Mouse (Mus musculus): Measurements from ENCODE around the gene Sidt1.
A peak's percentile ranks its signal among the peaks of the same experiment; 100 is the strongest.
"Not testable (repeated sequence)": the region's sequence is repeated elsewhere in the genome, so short reads cannot be mapped to it uniquely, and the experiment has no call there.

Gene Sidt1

DNA sequence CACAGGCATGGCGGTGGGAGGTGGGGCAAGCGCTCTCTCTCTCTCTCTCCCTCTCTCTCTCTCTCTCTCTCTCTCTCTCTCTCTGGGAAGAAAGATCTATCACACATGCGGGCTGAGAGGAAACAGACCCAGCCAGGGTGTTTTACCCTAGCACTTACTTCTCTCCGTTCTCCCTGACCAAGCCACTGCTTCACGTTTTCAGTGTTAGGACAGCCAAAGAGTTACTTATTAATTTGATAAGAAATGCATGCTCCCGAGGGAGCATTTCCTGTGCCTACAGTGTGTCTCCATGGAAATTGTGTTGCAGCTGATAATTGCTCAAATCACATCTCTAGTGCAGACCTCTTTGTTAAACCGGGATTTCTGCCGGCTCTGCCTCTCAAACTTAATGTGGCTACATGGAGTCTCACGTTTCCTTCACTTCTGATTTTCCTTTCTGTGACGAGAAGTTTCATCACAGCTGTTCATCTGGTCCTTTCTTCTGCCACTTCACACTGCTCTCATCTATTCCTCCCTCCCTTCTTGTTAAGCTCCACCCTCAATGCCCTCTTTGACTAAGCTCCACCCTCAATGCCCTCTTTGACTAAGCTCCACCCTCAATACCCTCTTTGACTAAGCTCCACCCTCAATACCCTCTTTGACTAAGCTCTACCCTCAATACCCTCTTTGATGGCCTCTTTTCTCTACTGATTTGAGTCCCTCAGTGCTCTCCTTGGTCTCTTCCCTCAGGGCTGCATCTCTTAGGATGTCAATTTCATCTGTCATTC lies 30.7 kb downstream of the Sidt1 start:
- no peak for DNase-seq

DNA sequence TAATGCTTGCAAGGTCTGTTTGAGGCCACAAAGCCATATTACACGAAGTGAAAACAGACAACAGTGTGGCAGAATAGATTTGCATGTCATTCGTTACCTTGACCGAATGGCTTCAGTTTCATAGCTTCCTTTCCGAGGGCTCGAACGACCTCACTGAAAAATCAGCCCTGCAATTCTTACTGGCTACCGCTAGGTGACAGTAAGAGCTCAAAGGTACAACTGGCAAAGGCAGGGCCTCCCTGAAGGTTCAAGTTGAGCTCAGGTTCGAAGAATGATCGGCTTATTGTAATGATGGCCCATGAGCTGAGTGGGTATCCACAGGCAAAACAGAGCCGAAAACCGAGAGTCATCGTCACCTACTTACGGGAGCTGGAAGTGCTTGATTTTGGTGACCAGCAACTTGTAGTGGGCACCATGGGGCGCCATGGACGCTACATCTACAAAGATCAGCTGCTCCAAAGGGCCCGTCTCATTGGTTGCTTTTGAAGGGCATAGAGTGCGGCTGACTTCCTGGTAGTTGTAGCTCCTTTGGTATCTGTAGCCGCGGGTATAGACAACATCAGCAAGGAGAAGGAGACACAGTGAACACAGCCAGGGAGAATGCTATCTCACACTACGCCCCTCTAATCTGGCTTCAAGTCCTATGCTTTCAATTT lies 33.4 kb downstream of the Sidt1 start:
- DNase-seq, result no peak

DNA sequence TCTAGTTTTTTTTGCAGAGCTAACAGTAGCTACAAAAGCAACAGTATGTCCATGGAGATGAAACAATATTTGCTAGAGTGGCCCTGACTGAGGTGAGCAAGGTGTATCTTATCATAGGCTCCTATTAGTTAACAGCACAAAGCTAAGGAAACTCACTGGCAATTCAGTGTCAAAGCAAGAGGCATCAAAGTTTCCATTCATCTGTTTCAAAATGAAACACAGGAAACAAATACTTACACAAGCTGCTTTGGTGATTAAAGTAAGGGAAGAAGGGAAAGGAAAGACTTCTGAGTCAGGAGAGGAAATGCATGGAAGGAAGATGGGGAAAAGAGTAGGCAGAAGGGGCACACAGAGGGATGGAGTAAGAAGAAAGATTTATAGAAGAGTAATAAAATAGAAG lies 39.0 kb downstream of the Sidt1 start:
- DNase-seq, result no peak

DNA sequence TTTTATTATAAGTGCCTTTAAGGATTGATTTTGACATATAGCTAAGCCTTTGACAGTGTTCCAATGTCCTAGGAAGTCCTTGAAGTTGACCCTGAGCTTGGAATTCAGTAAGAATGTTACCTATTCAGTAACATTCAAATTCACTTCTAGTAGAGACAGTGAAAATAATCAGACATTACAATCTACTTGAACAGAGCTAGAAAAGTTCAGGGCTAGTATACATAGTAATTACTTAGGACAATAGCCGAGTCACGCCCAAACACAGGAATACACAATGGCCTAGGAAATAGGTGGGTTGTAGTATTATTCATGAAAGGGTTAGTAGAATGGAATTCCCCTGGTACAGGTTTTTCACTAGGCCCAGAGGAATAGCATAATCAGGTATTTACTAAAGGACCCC lies 40.3 kb downstream of the Sidt1 start:
- DNase-seq, result not testable (repeated sequence)

DNA sequence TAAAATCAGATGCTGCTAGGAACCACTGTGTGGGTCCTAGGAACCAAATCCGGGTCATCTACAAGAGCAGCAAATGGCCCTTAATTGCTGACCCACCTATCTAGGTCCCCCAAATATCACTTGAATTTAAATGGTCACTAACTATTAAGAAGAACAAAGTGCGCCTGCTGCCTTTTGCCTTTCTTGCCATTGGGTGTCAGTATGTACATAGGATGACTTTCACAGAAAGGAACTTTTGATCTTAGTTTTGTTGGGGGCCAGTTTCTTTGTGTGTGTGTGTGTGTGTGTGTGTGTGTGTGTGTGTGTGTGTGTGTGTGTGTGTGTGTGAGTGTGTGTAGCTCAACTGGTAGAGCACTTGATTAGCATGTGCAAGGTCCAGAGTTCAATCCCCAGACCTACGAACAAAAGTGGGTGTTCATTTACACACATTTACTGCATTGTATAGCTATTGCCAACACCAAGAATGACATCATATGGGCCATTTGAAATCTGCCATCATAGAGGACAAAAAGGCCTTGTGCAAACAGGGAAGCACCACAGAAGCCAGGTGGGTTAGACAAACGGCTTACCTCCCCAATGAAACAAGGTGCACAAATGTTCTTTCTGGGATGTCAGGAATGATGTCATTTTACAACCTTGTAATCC lies 43.9 kb downstream of the Sidt1 start:
- DNase-seq, result no peak

DNA sequence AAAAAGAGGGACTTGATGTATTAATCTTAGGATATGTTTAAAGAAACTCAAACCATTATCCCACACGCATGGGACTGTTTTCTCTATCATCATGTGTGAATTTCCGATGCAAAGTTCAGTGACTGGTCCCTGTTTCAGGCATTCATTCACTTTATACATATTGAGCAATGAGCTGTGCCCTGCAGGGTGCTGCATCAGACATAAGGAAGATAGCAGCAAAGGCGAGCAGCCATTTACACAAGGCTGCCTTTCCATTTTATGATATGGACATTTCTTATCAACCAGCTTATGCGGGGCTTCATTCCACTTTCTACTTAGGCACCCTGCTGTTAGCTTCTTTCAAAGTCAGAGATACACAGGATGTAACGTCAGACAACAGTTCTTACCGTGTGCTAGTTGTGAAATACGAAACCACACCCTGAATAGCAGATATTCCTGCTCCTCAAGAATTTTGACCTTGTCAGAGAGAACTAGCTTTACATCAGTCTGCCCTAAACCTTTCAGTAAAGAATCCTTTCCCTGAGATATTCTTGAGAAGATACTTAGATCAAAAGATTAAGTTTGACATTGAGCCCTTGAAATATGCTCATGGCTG lies 45.5 kb downstream of the Sidt1 start:
- no peak for DNase-seq

DNA sequence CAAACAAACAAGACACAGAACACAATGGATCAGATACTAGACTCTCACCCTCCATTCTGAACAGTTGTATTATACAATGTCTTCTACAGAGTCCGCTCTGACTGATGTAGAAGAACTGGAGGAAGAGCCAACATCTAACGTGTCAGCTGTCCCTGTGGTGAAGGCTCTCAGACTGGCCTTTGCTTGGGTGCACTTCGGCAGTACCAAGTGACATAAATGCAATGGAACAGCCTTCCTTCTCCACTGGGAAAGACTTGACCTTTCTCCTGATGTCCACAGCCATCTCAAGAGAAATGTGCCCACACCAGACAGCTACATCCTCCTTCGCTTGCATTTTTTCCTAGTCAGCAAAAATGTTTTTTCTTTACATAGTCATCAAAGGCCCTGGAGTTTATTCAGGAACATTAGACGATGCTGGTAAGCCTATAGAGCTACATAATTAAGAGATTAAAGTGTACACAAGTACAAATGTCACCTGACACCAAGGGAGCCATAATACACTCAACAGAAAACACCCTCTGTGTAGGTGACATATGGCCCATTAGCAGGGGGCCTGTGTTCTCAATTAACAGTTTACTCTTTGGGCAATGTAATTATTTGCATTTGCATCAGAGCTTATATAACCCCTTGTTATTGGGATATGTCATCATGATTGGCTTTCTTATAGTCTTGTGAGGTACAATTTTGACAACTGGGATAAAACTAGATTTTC lies 50.2 kb downstream of the Sidt1 start:
- DNase-seq, result peak; percentile 57

DNA sequence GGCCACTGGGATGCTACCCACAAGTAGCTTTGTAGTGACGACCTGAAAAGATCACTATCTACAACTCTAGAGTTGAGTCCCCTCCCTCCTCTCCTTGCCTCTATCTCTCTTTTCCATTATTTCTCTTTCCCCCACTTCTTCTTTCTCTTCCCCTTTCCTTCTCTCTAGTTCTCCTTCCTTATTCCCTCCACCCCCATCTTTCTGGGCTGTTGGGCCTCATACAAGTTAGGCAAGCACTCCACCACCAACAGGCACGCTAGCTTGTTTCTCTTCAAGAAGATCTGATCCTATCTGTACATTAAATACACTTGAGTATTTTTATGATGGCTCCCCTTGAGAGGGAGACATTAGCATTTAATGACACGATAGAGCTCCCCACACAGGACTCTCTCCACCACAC lies 51.0 kb downstream of the Sidt1 start:
- no peak for DNase-seq

DNA sequence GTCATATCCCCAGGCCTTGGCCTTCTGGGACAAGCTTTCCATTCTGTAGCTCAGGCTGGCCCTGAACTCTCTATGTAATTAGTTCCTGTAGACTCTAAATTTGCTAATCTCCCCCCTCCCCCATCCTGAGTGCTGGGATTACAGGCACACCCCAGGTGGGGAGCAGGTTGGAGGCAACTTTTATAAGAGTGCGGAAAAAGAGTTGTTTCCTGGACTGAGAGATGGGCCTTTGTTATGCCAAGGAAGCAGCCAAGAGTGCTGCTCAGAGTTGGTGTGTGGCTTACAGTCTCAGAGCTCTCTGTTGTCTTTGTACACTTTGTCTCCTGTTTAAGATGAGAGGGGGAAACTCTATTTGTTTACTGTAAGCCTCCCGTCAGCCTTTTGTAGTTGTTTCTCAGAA lies 52.2 kb downstream of the Sidt1 start:
- no peak for DNase-seq

DNA sequence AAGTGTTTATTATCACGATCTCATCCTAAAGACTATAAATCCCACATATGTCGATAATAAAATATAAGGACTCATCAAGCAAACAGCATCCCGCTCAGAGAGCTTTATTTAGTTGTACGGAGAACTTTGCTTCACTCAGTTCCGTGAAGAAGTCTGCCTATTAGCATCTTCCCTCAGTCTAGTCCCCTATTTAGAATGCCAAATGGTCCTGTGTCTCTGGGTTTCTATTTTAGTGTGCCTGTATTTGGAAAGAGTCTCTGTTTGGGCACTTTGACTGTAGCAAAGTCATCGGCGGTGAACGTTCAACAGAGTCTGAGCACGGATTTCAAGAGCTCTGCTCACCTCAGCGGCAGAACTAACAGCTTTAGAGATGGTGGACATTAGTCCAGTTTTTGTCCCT lies 55.8 kb downstream of the Sidt1 start:
- DNase-seq, result no peak

DNA sequence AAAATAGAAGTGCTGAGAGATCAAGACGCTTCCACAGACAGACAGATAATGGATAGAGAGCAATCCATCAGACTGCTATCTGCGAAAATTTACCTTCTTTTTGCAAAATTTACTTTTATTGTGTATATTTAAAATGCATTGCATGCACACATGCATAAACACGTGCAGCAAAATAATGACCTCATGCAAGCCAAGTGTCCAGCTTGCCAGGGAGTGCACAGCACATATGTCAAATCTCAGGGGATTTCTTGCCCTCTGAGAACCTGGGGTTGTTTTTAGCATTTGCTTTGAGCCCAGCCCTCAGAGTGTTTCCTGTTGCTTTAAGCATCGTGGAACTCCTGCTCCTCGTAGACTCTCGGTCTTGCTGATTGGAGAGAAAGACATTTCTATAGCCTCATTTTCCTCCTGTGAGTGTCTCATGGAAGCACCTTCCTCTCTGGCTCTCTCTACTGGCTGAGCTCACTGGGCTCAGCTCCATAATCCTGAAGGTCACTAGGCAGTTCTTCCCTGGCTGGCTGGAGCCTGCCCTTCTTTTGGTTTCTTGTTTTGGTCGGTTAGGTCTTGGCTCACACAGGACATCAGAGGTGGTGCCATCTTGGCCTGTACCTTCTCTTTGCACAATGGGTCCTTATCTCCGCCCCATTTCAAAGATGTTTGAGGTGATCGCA lies 61.5 kb downstream of the Sidt1 start:
- DNase-seq, result peak; percentile 53

DNA sequence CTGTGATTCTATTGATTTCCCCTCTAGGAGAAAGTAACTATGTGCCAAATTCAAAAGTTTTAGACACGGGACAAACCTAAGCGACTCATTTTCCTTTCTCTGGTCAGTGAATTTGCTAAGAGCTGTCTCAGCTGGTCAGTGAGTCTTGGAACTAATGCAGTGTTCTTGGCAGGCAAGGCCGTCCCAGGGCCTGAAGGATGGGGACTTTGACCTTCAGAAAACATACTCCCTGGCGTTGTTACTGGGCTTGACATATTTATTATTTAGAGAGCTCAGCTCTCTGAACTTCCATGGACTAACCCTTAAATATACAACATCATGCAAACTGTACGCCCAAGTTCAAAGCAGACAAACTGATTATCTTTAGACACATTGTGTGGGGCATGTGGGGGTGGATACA lies 62.4 kb downstream of the Sidt1 start:
- DNase-seq, result no peak

DNA sequence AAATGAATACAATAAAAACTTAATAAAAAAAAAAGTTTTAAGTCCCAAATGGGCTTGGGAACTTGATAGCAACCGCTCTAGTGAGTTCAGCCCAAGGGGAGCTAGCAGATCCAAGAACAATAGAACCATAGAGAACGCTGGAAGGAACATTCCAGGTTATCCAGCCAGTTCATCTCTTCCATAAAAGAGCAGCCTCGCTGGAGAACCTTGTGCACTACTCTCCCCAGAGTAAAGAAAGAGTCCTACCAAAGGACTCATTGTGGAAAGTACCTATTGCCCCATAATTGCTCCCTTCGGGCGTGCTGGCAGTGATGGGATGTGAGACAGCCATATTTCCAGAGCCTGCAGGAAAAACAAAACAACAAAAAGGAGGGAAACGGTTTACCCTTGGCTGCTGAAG lies 63.4 kb downstream of the Sidt1 start:
- no peak for DNase-seq

DNA sequence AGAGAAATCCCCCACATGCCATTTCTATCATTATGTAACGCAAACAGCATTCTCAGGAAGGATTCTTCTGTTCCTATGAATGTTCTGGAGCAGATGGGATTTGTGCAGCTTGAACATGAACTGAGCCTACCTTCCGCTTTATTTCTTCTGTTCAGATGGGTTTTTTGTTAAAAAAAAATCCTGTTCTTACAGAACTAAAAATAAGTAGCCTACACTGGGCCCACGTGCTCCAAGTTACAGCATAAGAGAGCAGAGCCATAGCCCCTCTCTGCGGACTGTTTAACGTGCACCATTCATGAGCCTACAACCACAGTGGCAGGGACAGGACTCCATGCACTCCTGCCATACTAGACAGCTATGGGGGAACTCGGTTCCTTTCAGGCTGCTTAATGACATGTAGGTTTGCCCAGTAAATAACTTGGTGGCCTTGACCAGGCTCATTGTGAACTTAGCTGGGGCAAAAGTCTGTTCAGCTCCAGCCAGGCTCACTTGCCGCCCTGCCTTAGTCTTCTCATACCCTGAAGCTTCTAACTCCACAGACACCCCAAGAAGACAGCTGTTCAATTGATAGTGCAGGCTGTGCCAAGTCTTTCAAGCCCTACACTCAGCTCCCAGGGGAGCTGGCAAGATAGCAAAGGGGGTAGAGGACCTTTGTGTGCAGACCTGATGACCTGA lies 64.3 kb downstream of the Sidt1 start:
- DNase-seq, result no peak

DNA sequence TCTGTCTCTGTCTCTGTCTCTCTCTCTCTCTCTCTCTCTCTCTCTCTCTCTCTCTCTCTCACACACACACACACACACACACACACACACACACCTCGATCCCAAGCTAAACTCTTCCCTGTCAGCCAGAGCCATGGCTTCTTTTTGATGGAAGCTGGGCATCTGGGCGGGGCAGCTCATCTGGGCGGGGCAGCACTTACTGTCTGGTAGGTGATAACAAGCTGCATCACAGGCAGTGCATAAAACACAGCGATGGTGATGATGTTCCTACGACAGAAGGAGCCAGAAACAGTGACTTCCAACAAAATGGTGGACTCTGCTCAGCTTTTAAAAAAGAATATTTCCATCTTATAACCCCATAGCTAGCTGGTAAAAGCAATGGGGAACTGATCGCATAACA lies 67.4 kb downstream of the Sidt1 start:
- DNase-seq, result no peak

DNA sequence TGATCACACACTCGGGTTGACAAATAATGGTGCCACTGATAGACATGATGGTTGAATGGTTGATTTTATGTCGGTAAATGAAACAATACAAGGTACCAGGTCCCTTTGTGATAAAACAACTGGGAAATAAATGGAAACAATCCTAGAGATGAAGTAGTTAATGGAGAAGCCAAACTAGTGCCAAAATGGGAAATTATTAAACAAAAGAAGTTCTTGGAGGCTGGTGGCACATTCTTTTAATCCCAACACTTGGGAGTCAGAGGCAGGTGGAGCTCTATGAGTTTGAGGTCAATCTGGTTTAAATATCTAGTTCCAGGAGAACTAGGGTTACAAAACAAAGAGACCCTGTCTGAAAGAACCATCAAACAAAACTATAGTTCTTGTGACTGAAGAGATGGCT lies 68.1 kb downstream of the Sidt1 start:
- no peak for DNase-seq

DNA sequence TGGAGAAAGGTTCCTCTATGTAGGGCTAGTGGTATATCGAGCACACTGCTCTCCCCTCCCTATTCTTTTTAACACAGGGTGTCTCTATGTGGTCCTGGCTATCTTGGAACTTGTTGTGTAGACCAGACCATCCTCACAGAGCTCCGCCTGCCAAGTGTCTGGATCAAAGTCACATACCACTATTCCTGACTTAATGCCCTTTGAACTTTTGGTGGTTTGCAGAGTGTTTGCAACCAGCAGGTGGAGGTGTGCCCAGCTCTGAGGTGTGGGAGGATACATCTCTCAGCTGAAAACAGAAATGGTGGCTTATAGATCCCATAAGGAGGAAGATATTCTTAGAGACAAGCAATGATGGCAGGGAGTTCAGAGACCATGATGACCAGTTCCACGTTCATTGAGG lies 75.5 kb downstream of the Sidt1 start:
- DNase-seq, result no peak

DNA sequence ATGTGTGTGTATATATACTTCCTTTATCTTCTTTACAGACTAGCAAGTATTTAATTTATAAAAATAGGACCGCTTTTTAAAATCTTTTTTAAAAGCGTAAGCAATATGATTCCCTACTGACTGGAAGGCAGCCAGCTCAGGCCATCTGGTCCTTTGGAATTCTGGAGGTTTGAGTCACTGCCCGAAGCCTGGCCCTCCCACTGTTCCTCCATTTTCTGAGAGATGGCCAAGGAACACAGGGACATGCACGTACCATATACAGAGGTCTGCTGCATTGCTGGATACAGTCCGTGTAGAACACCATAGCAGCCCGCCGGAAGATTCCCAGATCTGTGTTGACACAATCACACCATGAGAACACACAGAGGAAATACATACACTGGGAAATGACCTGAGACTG lies 78.3 kb downstream of the Sidt1 start:
- peak; percentile 91 for DNase-seq

DNA sequence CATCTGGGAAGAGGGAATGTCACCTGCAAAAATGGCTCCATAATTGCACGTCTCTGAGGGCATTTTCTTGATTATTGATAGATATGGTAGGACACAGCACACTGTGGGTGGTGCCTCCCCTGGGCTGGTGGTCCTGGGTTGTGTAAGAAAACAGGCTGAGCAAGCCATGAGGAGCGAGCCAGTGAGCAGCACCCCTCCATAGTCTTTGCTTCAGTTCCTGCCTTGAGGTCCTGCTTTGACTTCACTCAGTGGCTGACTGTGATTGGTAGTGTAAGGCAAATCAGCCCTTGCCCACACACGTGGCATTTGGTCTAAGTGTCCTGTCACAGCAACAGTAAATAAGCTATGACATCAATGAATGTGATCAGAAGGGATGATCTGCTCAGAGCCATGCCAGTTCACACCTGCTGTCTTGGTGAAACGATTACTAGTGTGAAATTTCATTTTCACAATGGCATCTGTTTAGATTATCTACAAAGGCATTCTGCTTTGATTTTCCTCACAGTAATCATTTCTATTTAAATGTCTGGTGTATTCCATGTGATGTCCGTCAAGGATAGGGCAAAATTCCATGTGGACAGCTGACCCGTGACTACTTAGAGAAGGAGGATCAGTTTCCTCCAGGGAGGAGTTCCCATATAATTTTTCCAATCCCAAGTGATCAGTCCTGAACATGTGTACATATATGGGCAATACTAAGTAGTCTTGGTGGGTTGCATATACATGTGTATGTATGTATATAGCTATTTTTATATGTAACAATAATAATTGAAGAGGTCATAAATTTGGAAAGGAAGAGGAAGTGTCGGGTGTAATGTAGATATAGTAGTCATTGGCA lies 79.0 kb downstream of the Sidt1 start:
- no peak for DNase-seq

DNA sequence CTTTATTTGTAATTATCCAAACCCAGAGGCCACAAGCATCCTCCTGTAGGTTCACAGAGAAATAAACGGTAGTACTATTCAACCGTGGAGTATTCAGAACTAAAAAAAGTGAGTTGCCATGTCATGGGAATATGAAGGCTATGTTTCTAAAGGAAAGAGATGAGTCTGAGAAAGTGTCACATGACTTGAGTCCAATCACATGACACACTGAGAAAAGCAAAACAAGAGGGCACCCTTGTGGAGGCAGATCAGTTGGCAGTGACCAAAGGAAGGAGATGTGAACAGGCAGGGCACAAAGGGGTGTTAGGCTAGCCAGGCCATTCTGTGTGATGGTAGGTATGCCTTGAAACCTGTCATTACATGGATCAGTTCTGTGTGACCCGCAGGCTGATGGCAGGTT lies 80.3 kb downstream of the Sidt1 start:
- DNase-seq, result no peak

DNA sequence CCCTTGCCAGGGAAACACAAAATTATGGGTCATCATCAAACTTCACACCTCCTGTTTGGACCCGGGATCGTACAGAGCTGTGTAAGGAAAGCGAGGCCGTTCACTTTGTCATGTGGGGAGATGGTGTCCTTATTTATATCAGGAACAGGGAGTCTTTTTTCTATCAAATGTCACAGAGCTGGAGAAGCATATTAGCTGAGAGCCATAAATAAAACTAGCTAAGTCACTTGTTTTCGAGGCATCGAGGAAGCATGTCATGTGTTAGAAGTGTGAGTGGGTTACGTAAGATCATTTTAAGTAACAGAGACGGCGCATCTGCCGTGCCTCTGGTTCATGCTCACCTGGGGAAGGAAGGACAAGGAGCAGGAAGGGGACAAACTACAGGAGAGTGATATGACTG lies 83.0 kb downstream of the Sidt1 start:
- DNase-seq, result no peak
